Mouse (Mus musculus) ES-E14 (cell line): ENCODE data around the gene Uqcc1.

Source experiments
- CHD2 ChIP-seq: IDR thresholded peaks from 2 replicates; pipeline ENCODE4 v1.6.1; 2014; ENCODE audit warnings: mild to moderate bottlenecking, low read depth, low read length, inconsistent platforms
- HCFC1 ChIP-seq: IDR thresholded peaks from 2 replicates; pipeline ENCODE4 v1.6.1; 2012; ENCODE audit warnings: low read length, inconsistent platforms, borderline replicate concordance; ENCODE audit not compliant: insufficient read depth
- MAFK ChIP-seq: IDR thresholded peaks from 2 replicates; pipeline ENCODE4 v1.6.1; 2014; ENCODE audit warnings: mild to moderate bottlenecking, low read depth, low read length, inconsistent platforms; ENCODE audit not compliant: insufficient read depth

DNA sequence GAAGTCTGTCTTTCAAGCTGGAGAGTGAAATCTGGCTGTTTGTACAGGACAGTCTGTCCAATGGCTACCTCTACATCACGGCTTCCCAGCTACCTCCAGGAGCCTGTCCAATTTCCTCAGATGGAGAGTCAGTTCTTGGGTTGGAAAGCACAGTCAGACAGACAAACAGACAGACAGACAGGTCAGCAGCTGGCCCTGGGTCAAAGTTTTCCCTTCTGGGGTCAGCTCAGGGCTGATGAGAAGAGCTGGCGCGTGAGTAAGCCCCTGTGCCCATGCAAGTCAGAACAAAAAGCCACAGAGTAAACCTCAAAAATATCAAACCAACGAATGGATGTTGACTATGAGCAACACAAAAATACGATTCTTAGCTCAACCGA lies 26.5 kb downstream of the Uqcc1 start:
- TF ChIP-seq MAFK, result no peak
- TF ChIP-seq HCFC1, result no peak
- TF ChIP-seq CHD2, result no peak
